In the genomic region with DNA sequence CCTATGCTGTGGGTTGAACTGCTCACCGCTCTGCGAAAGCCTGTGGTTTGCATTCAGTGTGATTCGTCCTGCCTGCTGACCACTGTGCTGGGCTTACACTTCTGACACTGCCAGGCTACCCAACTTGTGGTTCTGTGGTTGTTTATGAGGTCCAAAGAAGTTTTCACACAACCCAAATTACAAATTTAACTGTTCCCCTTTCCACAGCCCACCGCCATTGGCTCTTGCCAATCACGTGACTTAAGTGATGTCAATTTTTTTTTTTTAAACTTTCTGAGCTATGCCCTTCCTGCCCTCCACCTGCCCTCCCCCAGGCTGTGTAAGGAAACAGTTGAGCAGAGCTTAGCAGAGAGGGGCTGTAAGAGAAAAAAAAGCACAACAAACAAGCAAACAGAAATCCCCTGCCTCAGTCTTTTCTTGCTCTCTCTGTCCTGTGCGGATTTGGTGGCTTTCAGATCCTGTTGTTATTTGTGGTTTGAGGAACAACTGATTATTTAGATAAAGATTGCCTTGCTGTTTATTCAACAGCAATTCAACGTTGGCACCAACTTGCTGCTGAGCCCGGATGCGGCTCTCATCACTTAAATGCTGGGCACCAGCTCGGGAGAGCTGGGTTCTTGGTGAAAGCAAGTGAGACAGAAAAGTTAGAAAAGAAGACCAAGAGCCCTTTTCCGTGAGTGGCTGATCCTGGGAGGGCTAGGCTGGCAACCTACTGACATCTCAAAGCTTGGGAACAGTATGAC, we compare ENCODE assay signal across 8 mouse cellular contexts. TPM values are rescaled to one million over a fixed set of nuclear protein-coding genes. Genes with fewer than 3 reads are reported as not detected.
DNase-seq lines count a peak whose midpoint lies in the region; ATAC-seq and TF ChIP-seq lines count a peak whose summit lies in the region.

Gene Runx1 (minus strand): TSS at position 242 of the 743 bp plus-strand sequence.

- 77% methylated on average over 11 of the region's 11 CpGs for WGBS in heart, embryonic 16.5 days
- 89% methylated on average over 11 of the region's 11 CpGs for WGBS in hindbrain, postnatal 0 days

- H3K4me3 ChIP-seq in gastrocnemius, adult 2 months = peak within 1 kb of the TSS; percentile 50
- peak within 1 kb of the TSS; percentile 62 to 82 (median 67) for H3K4me3 ChIP-seq in CH12.LX (replicated peaks in 1 of 3; ENCODE audit: low read depth in 2 of 3, low read length in 2 of 3, poor library complexity in 1 of 3)
- peak within 1 kb of the TSS; percentile 47 for H3K4me3 ChIP-seq in heart, embryonic 16.5 days (ENCODE audit: low read length)
- H3K4me3 ChIP-seq in hindbrain, postnatal 0 days (ENCODE audit: low read length) = no peak within 1 kb of the TSS

- in situ Hi-C loops in CH12.LX (cut with MboI; ENCODE audit: low pct_ligation_motif_present, low pct_unique_long_range_greater_than_20kb, low sequenced_read_pairs) = loop anchor here (25.0 kb wide), 1 partner anchor 311 kb away; no protein-coding TSS in a partner anchor

- H3K27ac ChIP-seq in gastrocnemius, adult 2 months = peak within 1 kb of the TSS; percentile 20; the same call in 1 of the 2 replicates
- H3K27ac ChIP-seq in CH12.LX (ENCODE audit: insufficient read depth, low read depth) = 0 out of 2 replicates have a peak within 1 kb of the TSS, but pooled peaks have one; percentile 0
- peak within 1 kb of the TSS; percentile 32 for H3K27ac ChIP-seq in heart, embryonic 16.5 days (ENCODE audit: low read length)
- H3K27ac ChIP-seq in hindbrain, postnatal 0 days = no peak within 1 kb of the TSS

- peaks cover 3 to 23% of the 10 kb centered on the region in 2 experiments for H3K36me3 ChIP-seq in CH12.LX (replicated peaks in 1 of 2; ENCODE audit: control insufficient read depth in 1 of 2, insufficient read depth in 1 of 2, low read length in 1 of 2)
- no peaks in the 10 kb centered on the region for H3K36me3 ChIP-seq in heart, embryonic 16.5 days (ENCODE audit: control insufficient read depth, insufficient read depth)
- no peaks in the 10 kb centered on the region for H3K36me3 ChIP-seq in hindbrain, postnatal 0 days (ENCODE audit: insufficient read depth, low read length)

- 0 out of 2 replicates have a peak, but pooled peaks have one; percentile 17 for ATAC-seq in heart, embryonic 16.5 days (replicated peaks; ENCODE audit: extremely low read depth, insufficient read depth, low FRiP score)
- peak; percentile 68 for ATAC-seq in megakaryocyte, adult 5-6 weeks (ENCODE audit: poor library complexity, severe bottlenecking)
- no peak for ATAC-seq in hindbrain, postnatal 0 days

- peak within 1 kb of the TSS; percentile 64 for H3K4me2 ChIP-seq in CH12.LX (ENCODE audit: insufficient read depth, low read depth, poor library complexity, severe bottlenecking)
- H3K4me2 ChIP-seq in heart, embryonic 16.5 days (ENCODE audit: low read depth, low read length) = peak within 1 kb of the TSS; percentile 36
- H3K4me2 ChIP-seq in hindbrain, postnatal 0 days (ENCODE audit: low read depth, low read length) = no peak within 1 kb of the TSS

- peak; percentile 29 for DNase-seq in gastrocnemius, adult 2 months
- DNase-seq in gastrocnemius, postnatal 10 days = no peak
- peak; percentile 95 for DNase-seq in CH12.LX (ENCODE audit: extremely low read depth)
- peak; percentile 82 for DNase-seq in thymus, postnatal 4 days
- DNase-seq in retina, embryonic 14.5 days (ENCODE audit: low spot score) = no peak
- DNase-seq in hindbrain, postnatal 0 days (ENCODE audit: low spot score) = no peak

- no peaks in the 10 kb centered on the region for H3K9me3 ChIP-seq in CH12.LX (replicated peaks; ENCODE audit: low read length)
- H3K9me3 ChIP-seq in heart, embryonic 16.5 days (replicated peaks; ENCODE audit: control insufficient read depth, low read length) = no peaks in the 10 kb centered on the region
- H3K9me3 ChIP-seq in hindbrain, postnatal 0 days (ENCODE audit: low read length) = no peaks in the 10 kb centered on the region

- peak; percentile 57 for TF ChIP-seq POLR2A in CH12.LX (IDR thresholded peaks at IDR 0.05; ENCODE audit: low read depth, low read length)

- TF ChIP-seq RAD21 in CH12.LX (IDR thresholded peaks at IDR 0.05; ENCODE audit: low read depth, low read length) = no peak

- peak within 1 kb of the TSS; percentile 66 for H3K9ac ChIP-seq in CH12.LX (ENCODE audit: insufficient read depth, low read depth)
- peak within 1 kb of the TSS; percentile 47 for H3K9ac ChIP-seq in heart, embryonic 16.5 days (ENCODE audit: low read length)
- H3K9ac ChIP-seq in hindbrain, postnatal 0 days (replicated peaks; ENCODE audit: low read length) = no peak within 1 kb of the TSS

- intact Hi-C loops in gastrocnemius, adult 2 months (cut with DNase I) = loop anchor here (10.0 kb wide), 2 partner anchors 199 to 309 kb away; no protein-coding TSS in a partner anchor

- dilution Hi-C loops in CH12.LX (cut with MboI; ENCODE audit: extremely low pct_ligation_motif_present, extremely low pct_unique_long_range_greater_than_20kb, low sequenced_read_pairs) = no loop called here

- no peak for TF ChIP-seq CTCF in gastrocnemius, adult 2 months (IDR thresholded peaks at IDR 0.05)
- no peak for TF ChIP-seq CTCF in CH12.LX (conservative IDR thresholded peaks at IDR 0.05 in 1 of 2, IDR thresholded peaks at IDR 0.05 in 1 of 2; ENCODE audit: low read depth in 2 of 2, low read length in 2 of 2)
- TF ChIP-seq CTCF in hindbrain, postnatal 0 days (IDR thresholded peaks at IDR 0.05; ENCODE audit: low read depth) = no peak

- TF ChIP-seq EP300 in CH12.LX (IDR thresholded peaks at IDR 0.05; ENCODE audit: low read length) = peak; percentile 64; the same call in 1 of the 2 replicates

- no peaks in the 10 kb centered on the region for H3K27me3 ChIP-seq in CH12.LX (replicated peaks)
- H3K27me3 ChIP-seq in heart, embryonic 16.5 days (ENCODE audit: control insufficient read depth, insufficient read depth, low read length) = peaks cover 36% of the 10 kb centered on the region
- no peaks in the 10 kb centered on the region for H3K27me3 ChIP-seq in hindbrain, postnatal 0 days (ENCODE audit: insufficient read depth, low read length)

- H3K4me1 ChIP-seq in CH12.LX (ENCODE audit: control insufficient read depth in 1 of 2, insufficient read depth in 2 of 2) = peaks cover 16 to 41% of the 10 kb centered on the region in 2 experiments
- H3K4me1 ChIP-seq in heart, embryonic 16.5 days (ENCODE audit: control insufficient read depth, insufficient read depth, low read length) = peaks cover 12% of the 10 kb centered on the region
- H3K4me1 ChIP-seq in hindbrain, postnatal 0 days (ENCODE audit: insufficient read depth, low read length) = peaks cover 9% of the 10 kb centered on the region; the same call in 1 of the 2 replicates

- no peaks in the 10 kb centered on the region for H3K79me2 ChIP-seq in CH12.LX (replicated peaks; ENCODE audit: control insufficient read depth, extremely low read depth, insufficient read depth, poor library complexity, severe bottlenecking)

TF ChIP-seq in CH12.LX, 34 proteins besides CTCF, POLR2A, EP300 and RAD21 (continues in another document):
- peak; percentile 60; the same call in 1 of the 2 replicates for TF ChIP-seq IRF4 (IDR thresholded peaks at IDR 0.05; ENCODE audit: low read depth, low read length)
- TF ChIP-seq RCOR1 (conservative IDR thresholded peaks at IDR 0.05; ENCODE audit: low read depth, low read length) = 0 out of 2 replicates have a peak, but pooled peaks have one; percentile 30
- no peak; the same call in 1 of the 2 replicates for TF ChIP-seq MXI1 (IDR thresholded peaks at IDR 0.05; ENCODE audit: low read depth, low read length)
- peak; percentile 13; the same call in 1 of the 2 replicates for TF ChIP-seq MYC (IDR thresholded peaks at IDR 0.05; ENCODE audit: low read depth, low read length)
- TF ChIP-seq ZC3H11A (IDR thresholded peaks at IDR 0.05; ENCODE audit: low read depth, low read length) = no peak
- no peak for TF ChIP-seq GABPA (IDR thresholded peaks at IDR 0.05; ENCODE audit: insufficient replicate concordance, low read depth, low read length)
- TF ChIP-seq E2F4 (IDR thresholded peaks at IDR 0.05; ENCODE audit: insufficient replicate concordance, low read depth, low read length) = no peak
- peak; percentile 46 for TF ChIP-seq CHD1 (IDR thresholded peaks at IDR 0.05; ENCODE audit: low read depth, low read length)
- TF ChIP-seq ETS1 (conservative IDR thresholded peaks at IDR 0.05; ENCODE audit: low read depth, low read length) = peak; percentile 80
- no peak for TF ChIP-seq PAX5 (IDR thresholded peaks at IDR 0.05; ENCODE audit: low read length)
- TF ChIP-seq JUN (IDR thresholded peaks at IDR 0.05; ENCODE audit: insufficient read depth, low read depth, low read length) = peak; percentile 38
- peak; percentile 88 for TF ChIP-seq MEF2A (IDR thresholded peaks at IDR 0.05; ENCODE audit: borderline replicate concordance, low read depth, low read length)
- no peak for TF ChIP-seq ZKSCAN1 (IDR thresholded peaks at IDR 0.05; ENCODE audit: borderline replicate concordance, low read depth, low read length)
- TF ChIP-seq BHLHE40 (IDR thresholded peaks at IDR 0.05; ENCODE audit: low read depth, low read length) = peak; percentile 91
- peak; percentile 78; the same call in 1 of the 2 replicates for TF ChIP-seq TBP (conservative IDR thresholded peaks at IDR 0.05; ENCODE audit: low read depth, low read length)
- TF ChIP-seq UBTF (IDR thresholded peaks at IDR 0.05; ENCODE audit: low read depth, low read length) = no peak
- TF ChIP-seq JUND (conservative IDR thresholded peaks at IDR 0.05; ENCODE audit: low read depth, low read length) = peak; percentile 71; the same call in 1 of the 2 replicates
- peak; percentile 76 for TF ChIP-seq MAFK (IDR thresholded peaks at IDR 0.05; ENCODE audit: insufficient replicate concordance, low read length)
- TF ChIP-seq KAT2A (IDR thresholded peaks at IDR 0.05; ENCODE audit: insufficient replicate concordance, low read length) = no peak
- peak; percentile 69 for TF ChIP-seq CHD2 (IDR thresholded peaks at IDR 0.05; ENCODE audit: low read length)
- TF ChIP-seq USF1 (IDR thresholded peaks at IDR 0.05; ENCODE audit: low read depth, low read length) = peak; percentile 98
- TF ChIP-seq MAZ (IDR thresholded peaks at IDR 0.05; ENCODE audit: low read depth, low read length) = no peak; the same call in 1 of the 2 replicates
- TF ChIP-seq NRF1 (IDR thresholded peaks at IDR 0.05; ENCODE audit: low read depth, low read length) = no peak

RNA-seq across cellular contexts. Expression of gene Runx1, which starts in this region (rescaled TPM):
- total RNA-seq in gastrocnemius, adult 2 months (2021) = 1 to 10 TPM; 2.2 to 4.0 TPM
- 10 to 100 TPM in 1 of 2 experiments, 1 to 10 TPM in 1; 8.8 to 14.8 TPM for total RNA-seq in gastrocnemius, postnatal 10 days (2021)
- total RNA-seq in CH12.LX (2012; rRNA removed) (4.7 and 5.9 TPM in 2 replicates), CH12.LX (2014; rRNA removed) (3.1 and 3.2 TPM in 2 replicates)
- 9.1 and 10.9 TPM in 2 replicates for polyA plus RNA-seq in CH12.LX (2012; ENCODE audit: insufficient read length, low read depth)
- 5.2 and 11.0 TPM in 2 replicates for polyA plus RNA-seq in heart, embryonic 16.5 days (2015; fragmentation: Nextera tagmentation; extraction: Ambion mirVana)
- 93.4 and 112 TPM in 2 replicates for total RNA-seq in megakaryocyte, adult 5-6 weeks (2015)
- total RNA-seq in megakaryocyte, adult 5-6 weeks (2017) = 44.7 and 61.5 TPM in 2 replicates
- total RNA-seq in hindbrain, postnatal 0 days (2014; rRNA removed) = 2.2 and 3.5 TPM in 2 replicates
- polyA plus RNA-seq in hindbrain, postnatal 0 days (2015; fragmentation: Nextera tagmentation; extraction: Ambion mirVana) = 1.1 and 1.3 TPM in 2 replicates

Comparison
In these comparisons a context has a peak if more than half of its experiments do, and no peak if none do; other contexts are left out.
1. DNase-seq: peak in gastrocnemius, adult 2 months (single experiment), CH12.LX (single experiment) and thymus, postnatal 4 days (single experiment); none in gastrocnemius, postnatal 10 days (single experiment), retina, embryonic 14.5 days (single experiment) and hindbrain, postnatal 0 days (single experiment).